Mouse (Mus musculus) spleen, postnatal 10 days (tissue): ENCODE measurements around the gene Apaf1.

Source experiments
- DNase-seq, 2 experiments: peaks; one replicate each; pipeline ENCODE4 v3.0.0; 2021 to 2022; ENCODE audit warnings: low spot score in 2 of 2

Gene Apaf1

GRCm38 (mm10) chr10:91082550-91083392 is at the start of gene Apaf1, which contains the start of gene Ikbip:
TSS of gene Apaf1 (minus strand) at chr10:91082770.
TSS of gene Ikbip (plus strand) at chr10:91082940.
- peak; percentile 99 to 100 for DNase-seq

- no peak for DNase-seq
Observed at GRCm38 (mm10) chr10:91131565-91131964, 49.0 kb upstream of the Apaf1 start.

DNA sequence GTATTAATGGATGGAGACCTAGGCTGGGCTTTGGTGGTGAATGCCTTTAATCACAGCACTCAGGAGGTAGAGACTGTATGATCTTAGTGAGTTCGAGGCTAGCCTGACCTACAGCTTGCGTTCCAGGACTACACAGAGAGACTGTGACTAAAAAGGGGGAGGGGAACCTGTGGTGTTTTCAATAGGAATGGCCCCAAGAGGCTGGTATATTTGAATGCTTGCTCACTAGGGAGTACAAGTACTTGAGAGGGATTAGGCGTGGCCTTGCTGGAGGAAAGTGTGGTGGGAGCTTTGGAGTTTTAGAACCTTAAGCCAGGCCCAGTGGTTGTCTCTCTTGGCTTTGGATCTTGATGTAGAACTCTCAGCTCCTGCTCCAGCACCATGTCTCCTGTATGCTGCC is 48.2 kb upstream of the Apaf1 start:
- DNase-seq = no peak

GRCm38 (mm10) chr10:91128551-91129160 is 46.1 kb upstream of the Apaf1 start:
- no peak for DNase-seq

GRCm38 (mm10) chr10:91127395-91127794 is 44.8 kb upstream of the Apaf1 start:
- DNase-seq = no peak

DNA sequence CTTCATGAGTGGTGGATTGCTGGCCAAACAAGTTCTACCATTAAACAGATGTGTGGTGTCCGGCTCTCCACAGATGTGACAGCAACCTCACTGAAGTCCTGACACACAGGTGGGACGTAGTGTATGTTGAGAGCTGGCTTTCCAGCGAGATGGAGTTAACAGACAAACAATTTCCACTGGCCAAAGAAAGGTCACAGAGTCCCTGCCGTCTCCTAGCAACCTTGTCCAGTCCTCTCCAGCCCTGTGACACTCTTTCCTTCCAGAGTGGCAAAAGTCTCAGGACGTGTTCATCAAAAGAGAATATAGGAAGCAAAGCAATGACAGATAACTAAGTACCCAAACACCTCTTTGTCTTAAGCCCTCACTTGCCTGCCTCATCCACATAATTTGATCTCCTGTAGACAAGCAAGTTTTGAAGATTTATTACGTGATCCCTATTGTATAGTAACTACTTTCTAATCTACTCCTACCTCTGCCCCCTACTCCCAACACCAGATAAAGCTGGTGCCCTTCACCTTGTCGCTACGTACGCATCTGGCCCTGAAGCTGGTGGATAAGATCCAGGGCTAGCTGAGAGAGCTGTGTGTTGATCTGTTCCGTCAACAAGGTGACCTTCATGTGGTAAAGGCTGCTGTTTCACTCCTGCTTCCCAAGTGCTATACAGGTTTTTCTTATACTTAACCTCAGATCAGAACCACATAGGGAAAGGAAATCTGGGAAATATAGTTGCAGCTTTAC is 44.2 kb upstream of the Apaf1 start:
- no peak for DNase-seq

- DNase-seq = peak; percentile 97 to 100
Observed at GRCm38 (mm10) chr10:91123828-91124822, 41.6 kb upstream of the Apaf1 start, which contains the start of gene Slc25a3. TSS of gene Slc25a3 (minus strand) at chr10:91124059.

GRCm38 (mm10) chr10:91123281-91123827 is 40.8 kb upstream of the Apaf1 start:
- DNase-seq = peak in 1 of 2 experiments; percentile 68

DNA sequence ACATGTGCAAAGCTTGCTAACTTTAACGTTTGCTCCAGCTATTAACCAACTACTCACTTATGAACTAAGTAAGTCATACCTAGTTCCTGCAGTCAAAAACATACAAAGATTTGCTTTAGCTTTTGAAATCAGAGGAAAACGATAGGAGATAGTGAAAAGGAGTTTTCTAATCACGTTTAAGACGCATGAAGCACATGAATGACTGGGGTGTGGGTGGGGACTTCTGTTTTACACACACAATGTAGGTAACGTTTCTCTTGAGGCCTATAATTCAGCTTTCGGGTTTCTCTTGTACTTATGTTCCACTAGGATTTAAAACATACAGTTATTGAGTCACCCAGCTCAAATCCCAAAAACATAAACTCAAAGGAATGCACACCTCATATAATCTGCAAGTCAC is 40.1 kb upstream of the Apaf1 start:
- DNase-seq = no peak

DNA sequence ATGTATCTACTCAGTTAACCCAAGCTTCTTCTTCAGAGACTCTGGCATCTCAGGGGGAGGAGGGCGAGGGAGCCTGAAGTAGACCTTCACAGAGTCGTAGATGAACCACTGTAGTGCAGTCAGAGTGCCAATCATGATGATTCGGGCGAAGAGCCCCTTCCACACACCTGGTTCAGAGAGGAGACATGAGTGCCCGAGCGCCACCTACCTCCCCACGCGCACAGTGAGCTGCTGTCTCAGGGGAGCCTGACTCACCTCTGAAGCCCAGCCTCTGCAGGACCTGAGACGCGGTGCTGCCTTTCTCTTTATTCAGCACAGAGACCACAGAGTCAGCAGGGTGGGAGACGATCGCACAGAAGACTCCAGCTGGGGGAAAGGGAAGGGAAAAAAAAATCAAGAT is 34.4 kb upstream of the Apaf1 start:
- no peak for DNase-seq

DNA sequence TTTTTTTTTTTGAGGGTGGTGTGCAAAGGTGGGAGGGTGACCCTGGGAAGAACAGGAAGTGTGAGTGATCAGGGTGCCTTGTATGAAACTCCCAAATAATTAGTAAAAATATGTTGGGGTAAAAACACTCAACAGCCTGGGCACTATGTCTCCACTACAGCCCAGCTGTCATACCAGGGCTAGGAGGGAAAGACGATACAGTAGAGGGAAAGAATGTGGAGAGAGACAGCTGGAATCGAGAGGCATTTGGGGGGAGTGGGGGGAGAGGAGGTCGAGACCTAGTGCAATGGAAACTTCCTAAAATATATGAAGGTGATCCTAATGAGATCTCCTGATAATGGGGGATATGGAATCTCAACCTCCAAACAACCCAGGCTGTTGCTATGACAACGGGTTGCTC is 27.3 kb upstream of the Apaf1 start:
- no peak for DNase-seq

DNA sequence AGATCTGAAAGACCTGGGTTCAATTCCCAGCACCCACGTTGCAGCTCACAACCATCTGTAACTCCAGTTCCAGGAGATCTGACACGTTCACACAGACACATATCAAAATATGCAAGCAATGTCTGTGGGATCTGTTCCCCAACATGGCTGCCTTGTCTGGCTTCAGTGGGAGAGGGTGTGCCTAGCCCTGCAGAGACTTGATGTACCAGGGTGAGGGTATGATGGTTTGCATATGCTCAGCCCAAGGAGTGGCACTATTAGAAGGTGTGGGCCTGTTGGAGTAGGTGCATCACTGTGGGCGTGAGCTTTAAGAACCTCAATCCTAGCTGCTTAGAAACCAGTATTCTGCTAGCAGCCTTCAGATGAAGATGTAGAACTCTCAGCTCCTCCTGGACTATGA is 23.4 kb upstream of the Apaf1 start:
- no peak for DNase-seq

GRCm38 (mm10) chr10:91102799-91103590 is 20.4 kb upstream of the Apaf1 start:
- DNase-seq = no peak

GRCm38 (mm10) chr10:91101936-91102335 is 19.4 kb upstream of the Apaf1 start:
- DNase-seq = no peak

GRCm38 (mm10) chr10:91100101-91100500 is 17.5 kb upstream of the Apaf1 start:
- DNase-seq = no peak

DNA sequence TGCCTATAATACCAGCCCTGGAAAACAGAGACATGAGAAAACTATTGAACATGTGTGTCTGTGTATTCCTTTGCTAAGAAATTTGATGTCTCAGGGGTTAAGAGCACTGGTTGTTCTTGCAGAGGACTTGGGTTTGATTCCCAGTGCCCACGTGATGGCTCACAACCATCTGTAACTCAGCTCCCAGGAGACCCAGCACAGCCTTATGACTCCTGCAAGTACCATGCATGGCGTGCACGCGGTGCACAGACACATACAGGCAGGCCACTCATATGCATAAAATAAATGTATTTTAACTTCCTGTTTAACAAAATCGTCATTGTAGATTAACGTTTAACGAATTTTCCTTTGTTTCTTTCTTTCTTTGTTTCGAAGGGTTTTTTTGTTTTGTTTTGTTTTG is 15.5 kb upstream of the Apaf1 start:
- no peak for DNase-seq

GRCm38 (mm10) chr10:91094251-91095104 is 11.9 kb upstream of the Apaf1 start:
- no peak for DNase-seq

DNA sequence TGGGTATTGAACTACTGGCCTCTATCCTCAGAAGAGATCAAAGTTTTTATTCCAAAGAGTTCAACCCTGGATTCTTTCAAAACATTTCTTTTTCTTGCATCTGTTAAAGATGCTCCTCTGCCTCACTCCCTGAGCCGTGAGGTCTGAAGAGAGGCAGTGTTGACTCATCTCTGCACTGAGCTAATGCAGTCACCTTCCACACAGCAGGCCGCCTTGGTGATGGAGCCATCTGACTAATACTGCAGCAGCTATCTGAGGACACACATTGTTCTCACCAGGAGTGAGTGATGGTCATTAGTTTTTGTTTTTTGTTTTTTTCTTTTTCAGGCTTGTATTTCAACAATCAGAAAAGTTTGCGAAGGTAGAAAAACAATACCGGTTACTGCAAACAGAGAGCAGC is 10.2 kb upstream of the Apaf1 start:
- DNase-seq = no peak

- no peak for DNase-seq
Observed at GRCm38 (mm10) chr10:91083393-91083927, 890 bp upstream of the Apaf1 start.
